Mouse (Mus musculus) forebrain, embryonic 12.5 days (tissue): ENCODE data around the gene Hps1. TPM values are rescaled to one million over a fixed set of nuclear protein-coding genes. Genes with fewer than 3 reads are reported as not detected.

Source experiments
- ATAC-seq: fragments of 200-750 bp; cut with Nextera tagmentation; 2 replicates; pipeline ENCODE4 v1.8.0; 2017; ENCODE audit warnings: moderate TSS enrichment; ENCODE audit not compliant: low FRiP score
- H3K27ac ChIP-seq: fragments of 300-500 bp; sonication (generic); 2 replicates; pipeline ENCODE4 v1.5.1; 2016; ENCODE audit warnings: mild to moderate bottlenecking
- H3K27me3 ChIP-seq: fragments of 300-500 bp; sonication (generic); 2 replicates; pipeline ENCODE4 v1.6.1; 2016; ENCODE audit warnings: mild to moderate bottlenecking
- H3K36me3 ChIP-seq: fragments of 300-500 bp; sonication (generic); replicated peaks from 2 replicates; pipeline ENCODE4 v1.6.1; 2016; ENCODE audit warnings: mild to moderate bottlenecking
- H3K4me1 ChIP-seq: fragments of 300-500 bp; sonication (generic); 2 replicates; pipeline ENCODE4 v1.6.1; 2016
- H3K4me2 ChIP-seq: fragments of 300-500 bp; sonication (generic); 2 replicates; pipeline ENCODE4 v1.6.1; 2016; ENCODE audit warnings: mild to moderate bottlenecking, moderate library complexity
- H3K4me3 ChIP-seq: fragments of 300-500 bp; sonication (generic); replicated peaks from 2 replicates; pipeline ENCODE4 v1.5.1; 2016; ENCODE audit warnings: mild to moderate bottlenecking
- H3K9ac ChIP-seq: fragments of 300-500 bp; sonication (generic); 2 replicates; pipeline ENCODE4 v1.6.1; 2016; ENCODE audit warnings: mild to moderate bottlenecking
- H3K9me3 ChIP-seq: fragments of 300-500 bp; sonication (generic); 2 replicates; pipeline ENCODE4 v1.6.1; 2016
- WGBS: fragments of 180-500 bp; shearing (Covaris S2); methylation state at CpG from one replicate; pipeline ENCODE4 v1.1.7; 2016; 5-methylcytosine and 5-hydroxymethylcytosine counted together
- polyA plus RNA-seq: library from polyadenylated mRNA; unstranded; fragments of >200 nt; fragmentation: Nextera tagmentation; extraction: Ambion mirVana; gene quantifications from 2 replicates; pipeline ENCODE4 v1.2.1, GENCODE M21; 2016

Gene Hps1
- polyA plus RNA-seq, 1 experiment from 2014 or later: 16.9 TPM

GRCm38 (mm10) chr19:42753141-42753917, 26.4 kb downstream of the Hps1 start:
- WGBS: 35% methylated on average over 11 of the region's 11 CpGs
- Histone ChIP-seq H3K36me3 (no peaks in the 10 kb centered on the region), H3K4me2 (peak overlapping the region; percentile 65), H3K27ac (peak overlapping the region; percentile 66), H3K4me3 (no peak overlapping the region; the same call in 1 of the 2 replicates), H3K9me3 (no peaks in the 10 kb centered on the region), H3K27me3 (0 out of 2 replicates have a peak, but pooled peaks cover 6% of the 10 kb centered on the region), H3K4me1 (peaks cover 37% of the 10 kb centered on the region), H3K9ac (no peak overlapping the region)
- ATAC-seq: peak; percentile 43

GRCm38 (mm10) chr19:42752363-42752931, 27.3 kb downstream of the Hps1 start, which contains the start of gene Pyroxd2:
Pyroxd2 (minus strand) TSS chr19:42752775.
- peak within 1 kb of the TSS; percentile 74 for H3K27ac ChIP-seq
- H3K36me3 ChIP-seq: no peaks in the 10 kb centered on the region
- WGBS: 7% methylated on average over 20 of the region's 22 CpGs
- peaks cover 37% of the 10 kb centered on the region for H3K4me1 ChIP-seq
- peak within 1 kb of the TSS; percentile 51 for H3K9ac ChIP-seq
- 0 out of 2 replicates have a peak, but pooled peaks cover 6% of the 10 kb centered on the region for H3K27me3 ChIP-seq
- peak within 1 kb of the TSS; percentile 37 for H3K4me3 ChIP-seq
- H3K9me3 ChIP-seq: no peaks in the 10 kb centered on the region
- H3K4me2 ChIP-seq: peak within 1 kb of the TSS; percentile 65
- peak; percentile 87 for ATAC-seq

GRCm38 (mm10) chr19:42750196-42750595, 29.6 kb downstream of the Hps1 start:
- peaks cover 31% of the 10 kb centered on the region for H3K4me1 ChIP-seq
- 91% methylated on average over 11 of the region's 11 CpGs for WGBS
- H3K27me3 ChIP-seq: 0 out of 2 replicates have a peak, but pooled peaks cover 6% of the 10 kb centered on the region
- H3K4me3 ChIP-seq: no peak overlapping the region
- no peak for ATAC-seq
- H3K9me3 ChIP-seq: no peaks in the 10 kb centered on the region
- H3K27ac ChIP-seq: no peak overlapping the region
- H3K36me3 ChIP-seq: no peaks in the 10 kb centered on the region
- H3K4me2 ChIP-seq: no peak overlapping the region
- no peak overlapping the region for H3K9ac ChIP-seq

- Histone ChIP-seq H3K27ac (no peak overlapping the region), H3K4me1 (peaks cover 14% of the 10 kb centered on the region), H3K4me2 (no peak overlapping the region), H3K36me3 (no peaks in the 10 kb centered on the region), H3K27me3 (peaks cover 12% of the 10 kb centered on the region; the same call in 1 of the 2 replicates), H3K4me3 (no peak overlapping the region), H3K9ac (no peak overlapping the region), H3K9me3 (no peaks in the 10 kb centered on the region)
- no peak for ATAC-seq
- WGBS: 92% methylated on average over 8 of the region's 8 CpGs
These were observed 33.1 kb downstream of the Hps1 start for GRCm38 (mm10) chr19:42746702-42747101.

GRCm38 (mm10) chr19:42745869-42746224, 33.9 kb downstream of the Hps1 start:
- no peaks in the 10 kb centered on the region for H3K36me3 ChIP-seq
- no peak overlapping the region for H3K4me3 ChIP-seq
- H3K4me1 ChIP-seq: peaks cover 8% of the 10 kb centered on the region; the same call in 1 of the 2 replicates
- no peak for ATAC-seq
- 79% methylated on average over 4 of the region's 4 CpGs for WGBS
- H3K27me3 ChIP-seq: peaks cover 10% of the 10 kb centered on the region; the same call in 1 of the 2 replicates
- H3K9ac ChIP-seq: no peak overlapping the region
- no peak overlapping the region for H3K4me2 ChIP-seq
- H3K27ac ChIP-seq: no peak overlapping the region
- H3K9me3 ChIP-seq: no peaks in the 10 kb centered on the region

GRCm38 (mm10) chr19:42745084-42745868, 34.5 kb downstream of the Hps1 start:
- peaks cover 8% of the 10 kb centered on the region; the same call in 1 of the 2 replicates for H3K4me1 ChIP-seq
- no peak overlapping the region for H3K4me2 ChIP-seq
- no peaks in the 10 kb centered on the region for H3K9me3 ChIP-seq
- H3K9ac ChIP-seq: no peak overlapping the region
- WGBS: 68% methylated on average over 9 of the region's 9 CpGs
- no peak overlapping the region for H3K4me3 ChIP-seq
- H3K36me3 ChIP-seq: no peaks in the 10 kb centered on the region
- peaks cover 14% of the 10 kb centered on the region; the same call in 1 of the 2 replicates for H3K27me3 ChIP-seq
- ATAC-seq: no peak
- no peak overlapping the region for H3K27ac ChIP-seq

- Histone ChIP-seq H3K9me3 (no peaks in the 10 kb centered on the region), H3K36me3 (no peaks in the 10 kb centered on the region), H3K4me3 (no peak overlapping the region), H3K4me2 (no peak overlapping the region), H3K4me1 (peaks cover 3% of the 10 kb centered on the region; the same call in 1 of the 2 replicates), H3K27ac (no peak overlapping the region), H3K9ac (no peak overlapping the region), H3K27me3 (peaks cover 15% of the 10 kb centered on the region; the same call in 1 of the 2 replicates)
- 37% methylated on average over 4 of the region's 4 CpGs for WGBS
- peak; percentile 83 for ATAC-seq
These were observed 35.6 kb downstream of the Hps1 start for GRCm38 (mm10) chr19:42744162-42744586.

GRCm38 (mm10) chr19:42743261-42743660, 36.5 kb downstream of the Hps1 start:
- Histone ChIP-seq H3K4me2 (no peak overlapping the region), H3K27me3 (peaks cover 15% of the 10 kb centered on the region; the same call in 1 of the 2 replicates), H3K4me1 (peaks cover 3% of the 10 kb centered on the region), H3K9ac (no peak overlapping the region), H3K36me3 (no peaks in the 10 kb centered on the region), H3K9me3 (no peaks in the 10 kb centered on the region), H3K4me3 (no peak overlapping the region), H3K27ac (no peak overlapping the region)
- WGBS: 61% methylated on average over 16 of the region's 16 CpGs
- ATAC-seq: peak; percentile 34; the same call in 1 of the 2 replicates

- Histone ChIP-seq H3K27ac (no peak overlapping the region), H3K9me3 (no peaks in the 10 kb centered on the region), H3K36me3 (no peaks in the 10 kb centered on the region), H3K27me3 (peaks cover 15% of the 10 kb centered on the region; the same call in 1 of the 2 replicates), H3K4me2 (no peak overlapping the region), H3K9ac (no peak overlapping the region), H3K4me3 (no peak overlapping the region), H3K4me1 (peaks cover 3% of the 10 kb centered on the region)
- 86% methylated on average over 14 of the region's 14 CpGs for WGBS
- ATAC-seq: no peak
These were observed 37.9 kb downstream of the Hps1 start for GRCm38 (mm10) chr19:42741884-42742283.

GRCm38 (mm10) chr19:42740163-42740899, 39.4 kb downstream of the Hps1 start:
- H3K27me3 ChIP-seq: peaks cover 15% of the 10 kb centered on the region; the same call in 1 of the 2 replicates
- no peaks in the 10 kb centered on the region for H3K36me3 ChIP-seq
- H3K4me3 ChIP-seq: no peak overlapping the region
- WGBS: 83% methylated on average over 8 of the region's 8 CpGs
- peaks cover 3% of the 10 kb centered on the region for H3K4me1 ChIP-seq
- no peak overlapping the region for H3K9ac ChIP-seq
- H3K4me2 ChIP-seq: no peak overlapping the region
- H3K9me3 ChIP-seq: no peaks in the 10 kb centered on the region
- ATAC-seq: no peak
- no peak overlapping the region for H3K27ac ChIP-seq

- Histone ChIP-seq H3K4me2 (no peak overlapping the region), H3K4me3 (no peak overlapping the region), H3K9me3 (no peaks in the 10 kb centered on the region), H3K9ac (no peak overlapping the region), H3K27me3 (peaks cover 13% of the 10 kb centered on the region; the same call in 1 of the 2 replicates), H3K27ac (no peak overlapping the region), H3K36me3 (no peaks in the 10 kb centered on the region), H3K4me1 (peaks cover 3% of the 10 kb centered on the region)
- ATAC-seq: no peak
- 88% methylated on average over 6 of the region's 6 CpGs for WGBS
These were observed 40.0 kb downstream of the Hps1 start for GRCm38 (mm10) chr19:42739734-42740133.
